Mouse (Mus musculus): ENCODE data around the gene Adck2.

Gene Adck2

DNA sequence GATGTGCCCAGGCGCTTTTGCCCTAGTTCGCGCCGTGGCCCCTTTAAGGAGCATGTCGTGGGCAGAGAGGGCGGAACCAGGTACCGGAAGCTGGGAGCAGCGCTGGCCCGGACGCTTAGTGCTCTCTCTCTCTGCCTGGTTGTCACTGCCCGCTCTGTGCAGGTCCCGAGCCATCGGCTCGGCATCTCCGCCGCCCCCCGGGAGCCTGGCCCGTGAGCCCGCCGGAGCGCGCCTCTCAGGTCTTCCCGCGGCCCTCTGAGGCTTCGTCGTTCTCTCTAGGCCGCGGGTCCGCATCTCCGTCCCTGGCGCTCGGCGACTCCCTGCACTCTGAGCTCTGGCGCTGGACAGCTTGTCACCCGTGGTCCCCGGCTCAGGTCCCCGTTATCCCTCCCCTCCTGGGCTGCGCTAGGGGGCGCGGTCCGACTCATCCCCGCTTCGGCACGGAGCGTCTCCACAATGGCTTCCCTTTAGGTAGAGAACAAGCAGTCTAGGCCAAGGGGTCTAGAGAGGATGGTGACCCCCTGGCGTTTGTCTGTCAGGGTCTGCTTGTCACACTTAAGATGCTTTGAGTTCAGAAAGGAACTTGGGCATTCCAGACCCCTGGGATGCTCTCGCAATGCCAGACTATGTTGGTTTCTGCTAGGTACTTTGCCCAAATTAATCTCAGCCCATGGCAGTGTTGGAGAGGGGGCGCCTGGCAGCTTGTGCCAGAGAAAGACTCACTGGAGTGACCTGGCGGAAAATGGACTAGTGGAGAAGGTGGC, at the start of gene Adck2:
Gene Adck2 (plus strand): TSS at position 83 of the 764 bp plus-strand sequence.
- DNase-seq (ENCODE audit: low read depth in 2 of 2, low spot score in 2 of 2) = peak; percentile 66 to 72

DNA sequence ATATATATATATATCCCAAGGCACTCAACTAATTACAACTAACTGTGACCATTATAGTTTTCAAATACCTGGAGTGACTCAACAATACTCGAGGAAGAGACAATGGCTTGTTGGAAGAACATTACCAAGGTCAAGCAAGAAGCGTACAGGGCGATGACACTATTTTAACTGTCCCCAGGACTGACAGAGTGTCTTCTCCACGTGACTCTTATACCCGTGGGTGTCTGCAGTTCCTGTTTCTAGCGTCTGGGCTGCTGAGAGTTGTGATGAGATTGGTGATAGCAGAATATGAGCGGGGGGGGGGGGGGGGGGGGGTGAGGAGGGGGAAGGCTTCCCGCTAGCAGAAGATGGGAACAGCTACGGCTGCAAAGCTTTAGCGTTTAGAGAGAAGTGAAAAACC, 46.9 kb upstream of the Adck2 start:
- DNase-seq (ENCODE audit: low read depth in 2 of 2, low spot score in 2 of 2) = no peak

DNA sequence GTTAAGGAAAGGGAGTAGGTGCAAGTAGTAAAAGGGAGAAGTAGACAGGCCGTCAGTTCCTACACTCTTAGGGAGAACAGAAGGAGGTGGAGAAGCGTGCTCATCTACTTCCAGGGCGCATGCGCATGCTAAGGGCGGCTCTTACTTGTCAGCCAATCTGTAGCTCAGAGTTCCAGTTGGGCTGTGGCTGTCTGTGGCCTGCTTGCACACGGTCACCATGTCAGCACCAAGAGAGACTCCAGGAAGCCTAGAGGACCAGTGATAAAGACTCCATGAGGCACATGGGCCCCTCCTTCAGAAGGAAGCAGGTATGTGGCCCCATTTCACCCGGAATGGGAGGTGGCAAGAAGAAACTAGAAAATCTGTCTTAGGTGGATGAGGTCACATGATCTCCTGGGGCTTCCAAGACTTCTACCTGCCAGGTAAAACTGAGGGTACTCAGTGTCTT, 46.3 kb upstream of the Adck2 start:
- DNase-seq (ENCODE audit: low read depth in 2 of 2, low spot score in 2 of 2) = no peak

DNA sequence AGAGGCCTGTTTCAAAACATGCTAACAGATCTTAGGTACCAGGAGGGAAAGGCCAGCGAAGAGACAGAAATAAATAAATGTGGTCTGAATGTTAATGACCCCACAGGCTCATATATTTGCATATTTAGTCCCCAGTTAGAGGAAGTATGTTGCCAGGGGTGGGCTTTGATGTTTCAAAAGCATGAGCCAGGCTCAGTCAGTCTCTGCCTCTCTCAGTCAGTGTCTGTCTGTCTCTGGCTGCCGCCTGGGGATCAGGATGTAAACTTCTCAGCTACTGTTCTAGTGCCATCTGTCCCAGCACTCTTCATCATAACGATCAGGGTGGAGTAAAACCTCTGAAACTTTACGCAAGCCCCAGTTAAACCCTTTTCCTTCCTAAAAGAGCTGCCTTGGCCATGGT, 45.9 kb upstream of the Adck2 start:
- no peak for DNase-seq (ENCODE audit: low read depth in 2 of 2, low spot score in 2 of 2)

DNA sequence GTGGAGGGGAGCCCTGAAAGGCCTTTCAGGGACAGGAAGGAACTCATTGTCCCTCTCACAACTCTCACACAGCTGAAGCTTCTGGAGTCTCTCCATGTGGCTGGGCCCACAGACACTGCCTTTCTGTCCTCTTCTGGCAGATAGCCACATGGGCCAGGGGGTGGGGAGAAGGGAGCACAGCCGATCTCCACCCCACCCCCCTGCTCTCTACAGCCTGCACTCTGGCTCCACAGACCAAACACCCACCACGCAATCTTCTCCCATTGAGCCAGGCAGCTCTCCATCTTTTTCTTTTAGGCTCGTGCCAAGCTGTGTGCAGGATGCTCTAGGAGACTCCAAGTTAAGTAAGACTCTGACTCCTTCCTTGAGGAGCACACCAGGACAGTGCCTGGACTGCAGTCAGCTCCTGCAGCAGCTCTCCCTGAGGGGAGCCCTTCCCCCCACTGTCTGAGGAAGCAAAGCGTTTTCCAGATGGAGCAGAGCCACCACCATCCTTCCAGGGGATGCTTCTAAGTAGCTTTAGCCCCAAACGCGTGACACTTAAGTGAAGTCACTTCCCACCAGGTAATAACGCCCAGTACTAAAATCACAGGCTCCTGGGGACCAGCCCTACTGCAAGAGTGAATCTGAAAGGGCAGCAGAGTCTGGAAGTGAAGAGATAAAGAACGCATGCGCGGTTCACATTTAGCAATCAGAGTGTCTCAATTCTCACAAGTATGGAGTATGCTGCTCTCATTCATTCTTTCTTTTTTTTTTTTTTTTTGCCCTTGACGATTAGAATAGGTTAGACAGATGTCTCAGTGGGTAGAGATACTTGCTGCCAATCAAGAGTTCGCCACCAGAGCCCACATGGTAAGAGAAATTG, 44.8 kb upstream of the Adck2 start:
- DNase-seq (ENCODE audit: low read depth in 2 of 2, low spot score in 2 of 2) = no peak

DNA sequence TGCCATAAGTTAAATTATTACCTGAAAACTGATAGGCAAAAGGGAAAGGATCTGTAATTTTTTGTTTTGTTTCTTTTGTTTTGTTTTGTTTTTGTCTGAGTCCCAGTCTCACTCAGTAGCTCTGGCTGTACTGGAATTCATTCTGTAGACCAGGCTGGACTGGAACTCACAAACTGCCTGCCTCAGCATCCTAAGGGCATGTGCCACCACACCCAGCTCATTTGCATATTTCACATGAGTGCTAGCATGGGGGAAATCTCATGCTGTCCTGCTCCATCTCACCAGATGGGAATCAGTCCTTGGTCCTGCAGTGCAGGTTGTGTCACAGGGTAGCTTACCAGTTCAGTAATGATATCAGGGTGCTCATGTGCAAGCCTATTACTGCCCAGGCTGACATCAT, 38.7 kb upstream of the Adck2 start:
- DNase-seq (ENCODE audit: low read depth in 2 of 2, low spot score in 2 of 2) = no peak

DNA sequence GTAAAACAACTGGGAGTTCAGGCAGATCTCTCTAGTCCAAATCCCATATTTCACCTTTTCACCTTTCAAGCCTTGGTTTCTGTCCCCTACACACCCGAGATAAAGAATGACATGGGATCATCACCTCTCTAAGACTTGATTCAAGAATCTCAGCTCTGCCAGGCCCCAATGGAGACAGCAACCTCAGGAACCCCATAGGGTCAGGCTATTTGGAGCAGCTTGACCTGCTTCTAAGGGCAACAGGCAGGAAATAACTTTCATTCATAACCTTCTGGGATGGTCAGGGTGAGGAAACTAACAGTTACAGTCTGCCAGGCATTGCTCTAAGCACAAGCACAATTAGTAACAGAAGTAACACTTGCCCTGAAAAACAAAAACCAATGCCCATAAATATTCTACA, 37.1 kb upstream of the Adck2 start:
- no peak for DNase-seq (ENCODE audit: low read depth in 2 of 2, low spot score in 2 of 2)

DNA sequence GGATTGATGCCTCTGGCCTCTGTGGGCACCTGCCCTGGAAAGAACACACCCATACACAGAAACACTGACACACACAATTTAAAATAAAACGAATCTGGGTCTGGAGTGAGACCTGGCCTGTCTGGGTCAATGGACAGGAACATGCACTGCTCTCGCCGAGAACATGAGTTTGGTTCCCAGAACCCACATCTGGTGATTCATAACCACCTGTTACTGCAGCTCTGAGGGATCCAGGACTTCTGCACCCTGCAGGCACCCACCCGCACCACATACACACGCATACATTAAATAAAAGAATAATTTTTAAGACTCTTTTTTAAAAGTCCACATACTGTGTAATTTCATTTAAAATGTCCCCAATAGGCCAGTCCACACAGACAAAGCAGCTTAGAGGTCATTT, 36.4 kb upstream of the Adck2 start:
- DNase-seq (ENCODE audit: low read depth in 2 of 2, low spot score in 2 of 2) = no peak

DNA sequence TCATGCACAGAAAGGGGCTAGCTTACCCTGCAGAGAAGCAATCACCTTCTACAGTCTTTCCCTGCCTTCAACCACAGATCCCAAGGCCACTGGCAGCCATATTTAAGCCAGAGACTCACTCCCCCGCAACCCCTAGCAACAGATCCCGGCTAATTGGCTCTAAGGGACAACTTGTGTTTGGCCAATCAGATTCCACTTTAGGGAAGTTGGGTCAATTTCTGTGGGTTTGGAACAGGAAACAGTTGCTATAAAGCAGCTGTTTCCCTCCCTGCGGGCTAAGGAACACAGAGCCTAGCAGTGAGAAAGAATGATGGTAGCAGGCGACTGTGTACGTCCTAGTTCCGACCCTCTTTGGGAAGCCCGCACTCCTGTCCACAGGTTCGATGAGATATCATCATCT, 35.4 kb upstream of the Adck2 start:
- no peak for DNase-seq (ENCODE audit: low read depth in 2 of 2, low spot score in 2 of 2)

DNA sequence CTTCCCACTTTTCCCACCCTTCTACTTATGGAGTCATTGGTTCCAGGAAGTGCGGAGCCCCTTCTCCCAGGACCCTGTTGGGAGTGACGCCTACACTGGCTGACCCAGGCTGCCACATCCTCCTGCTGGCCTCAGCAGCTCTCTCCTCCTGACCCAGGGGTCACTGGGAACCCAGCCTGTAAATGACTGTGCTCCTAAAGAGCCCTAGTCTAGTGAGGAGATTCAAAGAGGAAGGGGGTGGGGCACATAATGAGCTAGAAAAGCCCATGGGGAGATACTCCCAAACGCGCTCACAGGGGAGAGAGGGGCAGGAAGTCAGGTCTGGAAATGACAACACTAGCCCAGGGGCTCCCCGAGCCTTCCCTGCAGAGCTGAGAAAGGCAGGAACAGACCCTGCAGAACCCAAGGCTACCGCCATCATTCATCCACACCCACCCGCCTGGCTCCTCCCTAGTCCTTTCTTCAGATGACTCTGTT, 34.0 kb upstream of the Adck2 start:
- no peak for DNase-seq (ENCODE audit: low read depth in 2 of 2, low spot score in 2 of 2)

DNA sequence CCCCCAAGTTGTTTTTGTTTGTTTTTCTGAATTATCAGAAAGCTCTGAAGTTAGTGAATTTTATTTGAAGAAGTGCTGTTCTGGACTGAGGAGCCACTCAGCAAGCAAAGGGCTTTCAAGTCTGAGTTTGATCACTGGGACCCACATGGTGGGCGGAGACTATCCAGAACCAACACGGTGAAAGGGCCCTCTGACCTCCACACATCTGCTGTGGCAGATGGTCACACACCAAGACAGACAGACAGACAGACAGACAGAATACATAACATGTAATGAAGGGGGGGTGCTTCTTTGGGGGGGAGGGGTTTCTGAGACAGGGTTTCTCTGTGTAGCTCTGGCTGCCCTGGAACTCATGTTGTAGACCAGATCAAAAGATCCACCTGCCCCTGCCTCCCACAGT, 33.1 kb upstream of the Adck2 start:
- DNase-seq (ENCODE audit: low read depth in 2 of 2, low spot score in 2 of 2) = no peak

DNA sequence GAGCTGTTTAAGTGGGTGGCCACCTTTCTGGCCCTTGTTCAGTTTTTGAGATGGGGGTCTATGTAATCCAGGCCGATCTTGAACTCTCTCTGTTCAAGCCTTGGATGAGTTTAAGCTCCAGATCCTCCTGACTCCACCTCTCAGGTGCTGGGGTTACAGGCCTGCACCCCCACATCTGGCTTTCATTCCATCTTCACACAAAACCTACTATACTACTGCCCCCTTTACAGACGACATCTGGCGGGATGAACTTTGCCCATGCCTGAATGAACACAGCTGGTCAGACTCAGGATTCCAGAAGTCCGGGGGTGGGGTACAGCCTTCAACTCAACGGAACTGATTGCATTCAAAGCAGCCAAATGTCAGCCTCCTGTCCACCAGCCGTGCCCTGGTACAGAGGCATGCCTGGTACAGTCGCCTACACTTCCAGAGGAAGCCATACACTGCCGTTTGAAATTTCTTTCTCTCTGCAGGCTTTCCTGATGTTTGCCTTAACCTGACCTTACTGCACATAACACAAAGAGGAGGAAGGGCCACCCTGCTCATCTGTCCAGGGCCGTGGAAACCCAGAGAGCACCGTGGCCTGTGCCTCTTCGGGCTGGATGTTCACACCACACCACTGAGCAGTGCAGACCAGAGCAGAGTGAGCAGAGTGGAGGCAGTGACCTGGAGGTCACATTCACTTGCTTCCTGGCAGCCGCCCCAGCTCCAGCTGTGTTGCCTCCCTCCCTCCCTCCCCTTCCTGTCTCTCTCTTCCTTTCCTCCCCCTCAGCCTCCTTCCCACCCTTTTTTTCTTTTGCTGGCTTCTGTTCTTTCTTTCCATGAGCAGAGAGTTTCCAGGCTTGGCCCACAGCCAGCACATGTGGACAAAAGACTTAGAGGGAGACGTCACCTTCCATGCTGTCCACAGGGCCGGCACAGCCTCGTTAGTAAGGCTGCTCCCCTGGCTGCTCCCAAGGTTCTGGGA, 30.8 kb upstream of the Adck2 start:
- no peak for DNase-seq (ENCODE audit: low read depth in 2 of 2, low spot score in 2 of 2)

DNA sequence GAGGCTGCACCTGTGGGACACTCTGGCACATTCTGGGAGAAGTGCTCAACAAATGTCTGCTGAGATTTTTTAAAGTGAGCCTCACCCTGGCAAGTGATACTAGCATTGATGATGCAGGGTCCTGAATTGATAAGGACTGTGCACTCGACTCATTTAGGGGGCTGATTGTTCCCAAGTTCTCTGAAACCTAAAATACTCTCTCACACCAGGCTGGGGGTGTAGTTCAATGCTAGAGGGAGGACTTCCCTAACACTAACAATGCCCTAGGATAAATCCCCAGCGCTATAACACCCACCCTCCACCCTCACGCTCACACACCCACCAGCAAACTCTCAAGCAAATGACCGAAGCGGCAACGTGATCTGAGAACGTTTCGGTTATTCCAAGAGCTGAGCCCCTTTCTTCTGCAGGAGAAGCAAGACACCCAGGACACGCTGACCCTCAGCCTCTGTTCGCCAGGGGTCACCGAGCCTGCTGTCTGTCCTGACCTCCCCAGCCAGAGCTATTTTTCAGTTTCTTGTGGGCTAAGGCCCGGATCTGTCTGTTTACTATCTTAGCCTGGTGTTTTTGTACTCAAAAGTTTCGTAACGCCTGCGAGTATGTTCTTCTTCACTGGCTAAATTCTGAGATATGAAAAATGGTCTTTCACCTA, 29.8 kb upstream of the Adck2 start:
- no peak for DNase-seq (ENCODE audit: low read depth in 2 of 2, low spot score in 2 of 2)

DNA sequence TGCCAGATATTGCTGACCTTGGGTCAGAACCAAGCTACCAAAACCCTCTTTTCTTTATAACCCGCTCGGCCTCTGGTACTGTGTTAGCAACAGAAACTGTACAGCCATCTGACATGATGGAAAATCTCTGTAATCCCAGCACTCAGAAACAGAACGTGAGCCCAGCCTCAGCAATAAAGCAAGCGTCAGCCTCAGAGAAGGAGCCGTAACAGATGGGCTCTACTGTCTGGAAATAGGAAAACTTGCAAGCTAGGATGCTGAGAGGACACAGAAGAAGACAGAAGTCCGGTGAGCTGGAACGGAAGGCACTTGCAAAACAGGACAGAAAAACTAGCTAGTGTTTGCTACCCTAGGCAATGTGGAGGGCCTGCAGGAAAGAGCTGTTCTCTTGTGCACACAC, 28.2 kb upstream of the Adck2 start:
- no peak for DNase-seq (ENCODE audit: low read depth in 2 of 2, low spot score in 2 of 2)

DNA sequence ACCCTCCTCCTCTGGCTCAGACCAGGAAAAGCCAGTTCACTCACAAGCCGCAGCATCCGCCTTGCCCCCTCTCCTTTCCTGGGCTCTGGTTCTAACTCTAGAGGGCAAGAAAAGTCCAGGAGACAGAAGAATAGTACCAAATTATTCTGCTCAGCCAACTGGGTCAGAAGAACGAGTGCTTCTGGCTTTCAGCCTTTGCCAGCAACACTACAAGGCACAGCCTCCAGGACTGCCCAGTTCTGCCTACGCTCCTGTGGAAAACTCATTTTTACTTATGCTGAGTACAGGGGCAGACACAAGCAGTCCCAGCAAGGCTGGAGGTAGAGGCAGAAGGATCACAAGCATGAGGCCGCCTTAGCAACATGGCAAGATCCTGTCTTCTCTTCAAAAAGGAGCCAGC, 25.6 kb upstream of the Adck2 start:
- DNase-seq (ENCODE audit: low read depth in 2 of 2, low spot score in 2 of 2) = no peak

DNA sequence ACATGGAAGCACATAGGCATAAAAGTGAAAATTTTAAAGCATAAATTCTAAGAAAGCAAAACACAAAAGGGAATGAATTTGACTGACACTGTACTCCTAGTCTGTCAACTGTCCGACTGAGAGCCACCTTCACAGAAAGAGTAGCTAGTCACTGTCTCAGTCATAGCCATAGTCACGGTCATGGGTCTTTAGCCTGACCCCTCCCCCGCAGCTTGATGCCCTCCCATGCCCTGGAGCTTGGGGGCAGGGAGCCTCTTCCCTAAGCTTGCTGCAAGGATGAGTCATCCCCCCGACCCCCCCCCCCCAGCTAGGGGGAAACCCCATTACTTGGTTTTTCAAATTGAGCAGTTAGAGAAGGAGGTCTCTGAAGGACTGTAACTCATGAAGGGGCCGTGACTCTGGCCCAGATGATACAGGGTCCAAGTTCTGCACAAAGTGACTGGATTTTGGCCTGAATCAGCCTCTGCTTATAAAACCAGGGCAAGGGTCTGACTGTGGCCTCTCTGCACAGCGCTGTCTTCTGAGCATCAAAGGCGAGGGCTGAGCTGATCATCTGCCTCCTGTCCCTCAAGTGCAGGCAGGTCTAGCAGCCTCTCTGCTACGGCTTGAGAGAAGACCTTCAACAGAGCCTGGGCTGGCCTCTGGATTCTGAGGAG, 21.6 kb upstream of the Adck2 start:
- DNase-seq (ENCODE audit: low read depth in 2 of 2, low spot score in 2 of 2) = no peak

DNA sequence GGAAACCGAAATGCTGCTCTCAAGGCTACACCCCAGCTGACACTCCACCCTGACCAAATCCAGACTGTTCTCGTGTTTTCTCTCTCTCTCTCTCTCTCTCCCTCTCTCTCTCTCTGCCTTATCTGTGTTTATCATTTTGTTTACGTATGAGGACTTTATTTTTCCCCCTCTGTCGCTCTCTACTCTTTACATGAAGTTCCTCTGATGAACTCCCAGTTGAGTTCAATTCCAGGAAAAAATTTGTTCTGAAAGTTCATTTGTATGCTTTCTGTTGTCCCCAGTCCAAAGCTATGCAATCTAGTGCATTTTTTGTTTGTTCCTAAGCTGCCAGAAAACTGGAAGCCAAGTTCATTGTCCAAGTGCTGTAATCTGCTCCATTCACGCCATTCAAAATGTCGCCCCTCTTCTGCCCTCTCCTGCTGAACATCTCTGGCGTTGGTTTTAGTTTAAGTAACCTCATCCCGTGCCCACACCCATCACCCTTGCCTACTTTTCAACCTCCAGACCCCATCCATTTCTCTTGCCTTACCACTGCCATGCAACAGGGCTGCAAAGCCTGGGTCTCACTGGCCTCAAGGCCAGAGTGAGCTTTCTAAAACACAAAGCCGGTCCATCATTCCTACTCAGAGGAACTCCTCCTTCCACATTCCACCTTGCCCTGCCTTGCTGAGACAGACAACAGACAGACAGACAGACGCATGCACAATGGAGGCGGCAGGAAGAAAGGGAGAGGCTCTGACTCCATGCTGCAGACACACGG, 18.6 kb upstream of the Adck2 start:
- no peak for DNase-seq (ENCODE audit: low read depth in 2 of 2, low spot score in 2 of 2)

DNA sequence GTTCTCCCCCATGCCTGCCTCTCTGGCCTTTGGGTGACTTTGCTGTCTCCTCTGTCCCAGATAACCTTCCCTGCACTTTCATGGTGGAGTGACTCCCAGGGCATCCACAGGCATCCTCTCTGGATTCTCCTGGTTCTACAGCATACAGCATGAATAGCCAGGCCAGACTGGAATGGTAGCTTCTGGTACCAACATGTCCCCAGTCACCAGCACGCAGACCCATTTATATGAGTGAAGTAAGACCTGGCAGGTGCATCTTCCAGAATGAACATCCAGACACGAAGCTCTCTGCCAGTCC, 18.1 kb upstream of the Adck2 start:
- no peak for DNase-seq (ENCODE audit: low read depth in 2 of 2, low spot score in 2 of 2)

DNA sequence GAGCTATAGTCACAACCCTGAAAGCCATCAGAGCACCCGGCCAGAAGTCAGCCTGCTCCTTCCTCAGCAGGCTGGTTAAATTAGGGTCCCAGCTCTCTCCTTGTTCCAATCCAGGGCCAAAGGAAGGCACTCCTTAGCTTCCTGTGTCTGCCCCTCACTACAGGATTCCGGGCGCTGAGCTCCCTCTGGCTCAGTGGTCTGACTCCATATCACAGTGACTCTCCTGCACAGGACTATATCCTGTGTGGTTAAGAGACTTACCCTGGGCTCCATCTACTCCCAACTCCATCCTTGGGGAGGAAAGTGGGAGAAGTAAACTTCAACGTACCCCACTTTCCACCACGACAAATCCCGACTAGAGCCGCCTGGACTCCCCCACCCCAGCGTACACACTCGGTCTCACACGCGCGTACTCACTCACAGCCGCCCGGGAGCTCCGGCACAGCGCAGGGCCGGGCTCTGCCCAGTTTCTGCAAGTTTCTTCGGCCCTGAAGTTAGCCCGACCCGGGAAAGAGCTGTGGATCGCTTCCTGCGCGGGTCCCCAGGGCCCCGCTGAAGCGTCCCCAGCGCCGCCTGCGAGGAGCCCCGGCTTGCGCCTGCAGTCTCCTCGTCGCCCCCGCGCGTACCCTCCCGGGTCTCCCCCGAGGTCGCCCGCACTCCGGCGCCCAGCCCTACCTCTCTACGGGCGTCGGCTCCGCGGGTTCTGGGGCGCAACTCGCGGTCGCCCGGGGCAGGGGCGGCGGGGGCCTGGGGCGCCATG, 16.6 kb upstream of the Adck2 start:
- no peak for DNase-seq (ENCODE audit: low read depth in 2 of 2, low spot score in 2 of 2)
